Mouse (Mus musculus) olfactory bulb, adult 2 months (tissue): ENCODE data around the gene Nppa. TPM values are rescaled to one million over a fixed set of nuclear protein-coding genes. Genes with fewer than 3 reads are reported as not detected.

Experiments
- H3K27ac ChIP-seq: fragments of 200-500 bp; 2 replicates; pipeline ENCODE4 v1.5.1; 2012; ENCODE audit warnings: low read depth, low read length; ENCODE audit not compliant: insufficient read depth
- H3K4me1 ChIP-seq: fragments of 200-500 bp; 2 replicates; pipeline ENCODE4 v1.6.1; 2012; ENCODE audit warnings: low read length; ENCODE audit not compliant: control insufficient read depth, insufficient read depth
- H3K4me3 ChIP-seq: fragments of 200-500 bp; 2 replicates; pipeline ENCODE4 v1.5.1; 2012; ENCODE audit warnings: mild to moderate bottlenecking, low read depth, low read length, moderate library complexity; ENCODE audit not compliant: insufficient read depth
- CTCF ChIP-seq: fragments of 200-500 bp; IDR thresholded peaks from 2 replicates; pipeline ENCODE4 v1.5.1; 2012; ENCODE audit warnings: low read depth, mild to moderate bottlenecking, low read length, moderate library complexity; ENCODE audit not compliant: insufficient read depth
- POLR2A ChIP-seq: fragments of 200-500 bp; IDR thresholded peaks from 2 replicates; pipeline ENCODE4 v1.6.1; 2012; ENCODE audit warnings: mild to moderate bottlenecking, low read depth, low read length, moderate library complexity; ENCODE audit not compliant: insufficient read depth
- WGBS: fragments of 180-500 bp; shearing (Covaris S2); methylation state at CpG from one replicate; pipeline ENCODE4 v1.1.7; 2018; 5-methylcytosine and 5-hydroxymethylcytosine counted together
- polyA plus RNA-seq: library from polyadenylated mRNA; stranded (reverse); fragments of >200 nt; gene quantifications from 2 replicates; pipeline ENCODE4 v1.2.4, GENCODE M21; 2012; ENCODE audit warnings: low replicate concordance; ENCODE audit not compliant: missing spikeins, insufficient read depth, insufficient read length

The Nppa gene
- polyA plus RNA-seq = not detected in 2 replicates

DNA sequence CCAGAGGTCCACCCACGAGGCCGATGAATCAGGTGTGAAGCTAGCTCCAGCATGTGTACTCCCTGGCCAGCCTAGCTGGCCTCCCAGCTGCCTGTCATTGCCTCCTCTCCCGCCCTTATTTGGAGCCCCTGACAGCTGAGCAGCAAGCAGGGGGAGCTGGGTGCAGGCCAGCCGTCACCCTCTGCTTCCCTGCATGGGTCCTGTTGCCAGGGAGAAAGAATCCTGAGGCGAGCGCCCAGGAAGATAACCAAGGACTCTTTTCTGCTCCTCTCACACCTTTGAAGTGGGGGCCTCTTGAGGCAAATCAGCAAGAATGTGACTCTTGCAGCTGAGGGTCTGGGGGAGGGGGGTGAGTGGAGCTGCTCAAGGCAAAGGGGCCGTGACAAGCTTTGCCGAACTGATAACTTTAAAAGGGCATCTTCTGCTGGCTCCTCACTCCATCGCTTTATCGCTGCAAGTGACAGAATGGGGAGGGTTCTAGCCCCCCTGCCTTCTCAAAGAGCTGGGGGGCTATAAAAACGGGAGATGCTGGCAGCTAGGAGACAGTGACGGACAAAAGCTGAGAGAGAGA, at the start of gene Nppa:
Gene Nppa, plus strand, starts transcription at position 521 of the 571 bp plus-strand sequence.
- peak within 1 kb of the TSS; percentile 60 for H3K27ac ChIP-seq
- H3K4me1 ChIP-seq = peaks cover 31% of the 10 kb centered on the region
- WGBS = 34% methylated on average over 12 of the region's 12 CpGs
- H3K4me3 ChIP-seq = peak within 1 kb of the TSS; percentile 1; the same call in 1 of the 2 replicates
- TF ChIP-seq CTCF (no peak), POLR2A (no peak)

- Histone ChIP-seq H3K27ac (no peak overlapping the region), H3K4me3 (no peak overlapping the region), H3K4me1 (no peaks in the 10 kb centered on the region)
- TF ChIP-seq CTCF = no peak
- TF ChIP-seq POLR2A = no peak
- WGBS = 16% methylated on average over 4 of the region's 4 CpGs
Observed at GRCm38 (mm10) chr4:147953590-147953989, 46.9 kb upstream of the Nppa start.

DNA sequence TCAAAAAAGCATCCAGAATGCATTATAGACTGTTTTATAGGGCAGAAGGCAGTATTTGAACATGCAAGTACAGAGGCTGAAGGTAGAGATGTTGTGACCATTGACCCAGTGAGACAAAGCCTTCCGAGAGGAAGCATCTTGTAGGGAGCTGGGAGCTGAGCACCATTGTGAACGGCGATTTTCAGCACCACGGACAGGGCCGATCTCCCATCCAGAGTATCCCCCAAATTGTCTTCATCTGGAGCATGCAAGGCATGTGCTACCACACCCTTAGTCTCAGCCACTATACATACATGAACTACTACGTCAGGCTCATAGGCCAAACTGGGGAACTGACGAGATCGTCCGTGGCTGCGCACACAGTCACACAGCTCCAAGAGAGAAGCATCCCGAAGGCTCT, 43.4 kb upstream of the Nppa start:
- H3K4me1 ChIP-seq = peaks cover 5% of the 10 kb centered on the region; the same call in 1 of the 2 replicates
- 61% methylated on average over 11 of the region's 11 CpGs for WGBS
- H3K27ac ChIP-seq = no peak overlapping the region
- H3K4me3 ChIP-seq = no peak overlapping the region
- TF ChIP-seq POLR2A (no peak), CTCF (no peak)

GRCm38 (mm10) chr4:147959881-147960831, 40.4 kb upstream of the Nppa start:
- 49% methylated on average over 6 of the region's 6 CpGs for WGBS
- Histone ChIP-seq H3K4me3 (no peak overlapping the region), H3K4me1 (peaks cover 10% of the 10 kb centered on the region; the same call in 1 of the 2 replicates), H3K27ac (no peak overlapping the region)
- TF ChIP-seq CTCF = 0 out of 2 replicates have a peak, but pooled peaks have one; percentile 18
- TF ChIP-seq POLR2A = no peak

DNA sequence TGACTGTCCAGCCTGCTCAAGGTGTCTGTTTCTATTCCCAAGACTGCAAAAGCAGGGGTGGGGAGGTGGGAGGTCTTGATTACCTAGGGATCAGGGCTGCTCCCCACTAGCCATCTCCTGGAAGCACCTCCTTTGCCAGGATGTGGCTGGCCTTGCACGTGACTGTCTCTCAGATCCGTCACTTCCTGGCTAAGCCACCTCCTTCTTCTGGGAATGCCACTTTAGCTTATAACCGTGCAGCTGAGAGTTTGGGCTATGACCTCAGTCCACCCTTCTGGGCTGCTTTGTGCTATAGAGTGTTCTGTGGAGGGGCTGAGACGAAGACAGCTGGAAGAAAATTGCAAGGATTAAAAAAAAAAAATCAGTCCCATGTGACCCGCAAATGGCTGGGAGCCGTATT, 37.7 kb upstream of the Nppa start:
- Histone ChIP-seq H3K4me1 (peaks cover 10% of the 10 kb centered on the region; the same call in 1 of the 2 replicates), H3K4me3 (no peak overlapping the region), H3K27ac (no peak overlapping the region)
- 37% methylated on average over 6 of the region's 6 CpGs for WGBS
- no peak for TF ChIP-seq POLR2A

- no peak overlapping the region for H3K4me3 ChIP-seq
- TF ChIP-seq CTCF = no peak
- TF ChIP-seq POLR2A = no peak
- 88% methylated on average over 15 of the region's 15 CpGs for WGBS
- H3K4me1 ChIP-seq = peaks cover 10% of the 10 kb centered on the region; the same call in 1 of the 2 replicates
- H3K27ac ChIP-seq = no peak overlapping the region
Observed at GRCm38 (mm10) chr4:147963623-147964022, 36.9 kb upstream of the Nppa start.

DNA sequence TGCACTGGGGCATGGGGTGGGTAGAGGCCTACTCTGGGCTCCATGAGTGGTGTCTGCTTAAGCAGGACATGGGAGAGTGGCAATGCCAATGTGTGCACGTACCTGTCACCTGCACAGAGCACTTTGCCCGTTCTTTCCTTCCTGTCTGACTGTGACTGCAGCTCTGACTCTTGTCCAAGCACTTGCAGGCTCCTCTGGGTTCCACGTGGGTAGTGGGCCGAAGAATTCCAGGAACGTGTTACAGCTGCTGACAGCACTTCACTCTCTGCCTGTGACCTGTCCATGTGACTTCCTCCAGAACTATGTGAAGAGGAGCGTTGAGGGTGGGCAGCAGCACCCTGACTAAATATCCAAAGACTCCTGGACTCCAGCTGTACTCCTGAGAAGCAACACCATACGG, 34.8 kb upstream of the Nppa start:
- WGBS = 83% methylated on average over 7 of the region's 7 CpGs
- H3K27ac ChIP-seq = no peak overlapping the region
- H3K4me3 ChIP-seq = no peak overlapping the region
- TF ChIP-seq POLR2A (no peak), CTCF (no peak)
- peaks cover 8% of the 10 kb centered on the region for H3K4me1 ChIP-seq

DNA sequence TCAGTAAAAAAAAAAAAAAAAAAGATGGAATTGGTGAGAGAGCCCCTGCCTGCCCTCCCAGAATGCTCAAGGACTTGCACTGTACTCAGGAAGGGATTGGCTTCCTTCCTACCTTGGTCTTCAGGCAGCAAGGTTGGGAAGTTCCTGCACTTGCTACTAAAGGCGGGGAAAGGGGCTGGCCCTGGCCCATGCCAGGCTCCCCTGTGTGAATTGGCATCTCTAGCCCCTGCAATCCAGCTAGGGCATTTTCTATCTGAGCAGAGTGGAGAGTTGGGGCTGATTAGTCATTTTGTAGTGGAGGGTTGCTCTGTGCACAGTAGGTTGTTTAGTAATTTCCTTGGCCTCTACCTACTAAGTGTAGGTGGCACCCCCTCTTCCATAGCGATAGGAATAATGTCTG, 31.7 kb upstream of the Nppa start:
- H3K4me1 ChIP-seq = no peaks in the 10 kb centered on the region; the same call in 1 of the 2 replicates
- no peak overlapping the region for H3K4me3 ChIP-seq
- no peak overlapping the region for H3K27ac ChIP-seq
- TF ChIP-seq CTCF = no peak
- TF ChIP-seq POLR2A = no peak
- 70% methylated on average over 2 of the region's 2 CpGs for WGBS

- WGBS = 58% methylated on average over 9 of the region's 9 CpGs
- no peak overlapping the region for H3K4me3 ChIP-seq
- TF ChIP-seq POLR2A (no peak), CTCF (no peak)
- H3K27ac ChIP-seq = no peak overlapping the region
- H3K4me1 ChIP-seq = no peaks in the 10 kb centered on the region; the same call in 1 of the 2 replicates
Observed at GRCm38 (mm10) chr4:147969337-147969736, 31.2 kb upstream of the Nppa start.
